In the genomic region with DNA sequence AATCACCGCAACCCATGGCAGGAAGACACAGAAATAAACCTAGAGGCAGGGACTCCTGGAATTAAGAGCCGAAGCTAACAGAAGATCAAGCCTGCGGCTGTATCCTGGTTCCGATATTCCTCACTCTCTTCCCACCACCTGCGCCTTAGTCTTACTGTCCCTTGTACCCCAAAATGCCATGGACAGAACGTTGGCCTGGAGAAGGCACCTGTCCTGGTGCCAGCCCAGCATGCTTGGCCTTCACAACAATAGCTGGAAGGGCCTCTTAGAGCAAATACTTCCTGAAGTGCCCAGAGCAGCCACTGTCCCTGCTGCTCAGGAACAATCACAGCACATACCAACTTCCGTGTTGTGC, we compare ENCODE assay signal across 11 mouse cellular contexts.
DNase-seq lines count a peak whose midpoint lies in the region; ATAC-seq lines count a peak whose summit lies in the region.
"Had no signal": no experiment of that assay in that cellular context is flagged by ENCODE, and none has a peak within 500 bp of the region (broad histone marks: within the 10 kb centered on the region; RNA-seq: fewer than 3 reads in every experiment).

No protein-coding gene starts in this region.

- intact Hi-C loops in gastrocnemius, postnatal 14 days (cut with DNase I; ENCODE audit: low total_unique reads): no loop called here

- no peak overlapping the region for H3K9ac ChIP-seq in embryonic facial prominence, embryonic 13.5 days
- H3K9ac ChIP-seq in forebrain, embryonic 13.5 days: no peak overlapping the region

- 81% methylated on average over 7 of the region's 7 CpGs for WGBS in embryonic facial prominence, embryonic 13.5 days
- 84% methylated on average over 7 of the region's 7 CpGs for WGBS in forebrain, embryonic 13.5 days

- no peak overlapping the region for H3K4me2 ChIP-seq in embryonic facial prominence, embryonic 13.5 days
- H3K4me2 ChIP-seq in forebrain, embryonic 13.5 days: no peak overlapping the region

- no peak for ATAC-seq in embryonic facial prominence, embryonic 13.5 days (ENCODE audit: insufficient number of reproducible peaks, insufficient read depth, low FRiP score, low TSS enrichment, low read depth)
- no peak for ATAC-seq in forebrain, embryonic 13.5 days
- ATAC-seq: activated CD4-positive, CD25-positive, alpha-beta regulatory T cell, adult 4 months had no signal

- H3K27me3 ChIP-seq in embryonic facial prominence, embryonic 13.5 days: no peaks in the 10 kb centered on the region
- no peaks in the 10 kb centered on the region for H3K27me3 ChIP-seq in forebrain, embryonic 13.5 days

- H3K27ac ChIP-seq in embryonic facial prominence, embryonic 13.5 days: peak overlapping the region; percentile 62; the same call in 1 of the 2 replicates
- no peak overlapping the region for H3K27ac ChIP-seq in forebrain, embryonic 13.5 days

- peaks cover 50% of the 10 kb centered on the region for H3K4me1 ChIP-seq in embryonic facial prominence, embryonic 13.5 days
- peaks cover 40% of the 10 kb centered on the region for H3K4me1 ChIP-seq in forebrain, embryonic 13.5 days

- no peaks in the 10 kb centered on the region for H3K9me3 ChIP-seq in embryonic facial prominence, embryonic 13.5 days
- no peaks in the 10 kb centered on the region for H3K9me3 ChIP-seq in forebrain, embryonic 13.5 days (replicated peaks)

- no peaks in the 10 kb centered on the region for H3K36me3 ChIP-seq in embryonic facial prominence, embryonic 13.5 days
- H3K36me3 ChIP-seq in forebrain, embryonic 13.5 days (ENCODE audit: poor library complexity, severe bottlenecking): no peaks in the 10 kb centered on the region

- peak; percentile 10 for DNase-seq in gastrocnemius, postnatal 14 days
- no peak for DNase-seq in gastrocnemius, postnatal 4 days (ENCODE audit: low spot score in 2 of 2)
- peak; percentile 36 for DNase-seq in Muller cell, postnatal 12 days (ENCODE audit: inconsistent ontology term)
- peak; percentile 35 for DNase-seq in kidney, postnatal 14 days
- no peak for DNase-seq in ovary, adult 18-20 months (ENCODE audit: low spot score)
- DNase-seq in thymus, postnatal 36 days: no peak
- DNase-seq: right cerebral cortex, postnatal 4 days had no signal

- no peak overlapping the region for H3K4me3 ChIP-seq in embryonic facial prominence, embryonic 13.5 days
- no peak overlapping the region for H3K4me3 ChIP-seq in forebrain, embryonic 13.5 days
- H3K4me3 ChIP-seq: erythroblast, embryonic 14.5 days had no signal

Comparison
In these comparisons a context has a peak if more than half of its experiments do, and no peak if none do; other contexts are left out.
1. DNase-seq: peak in gastrocnemius, postnatal 14 days (single experiment), Muller cell, postnatal 12 days (single experiment) and kidney, postnatal 14 days (single experiment); none in gastrocnemius, postnatal 4 days (0 of 2), ovary, adult 18-20 months (single experiment) and thymus, postnatal 36 days (0 of 2).